Mouse (Mus musculus): Measurements from ENCODE around the gene B3galt2.

DNA sequence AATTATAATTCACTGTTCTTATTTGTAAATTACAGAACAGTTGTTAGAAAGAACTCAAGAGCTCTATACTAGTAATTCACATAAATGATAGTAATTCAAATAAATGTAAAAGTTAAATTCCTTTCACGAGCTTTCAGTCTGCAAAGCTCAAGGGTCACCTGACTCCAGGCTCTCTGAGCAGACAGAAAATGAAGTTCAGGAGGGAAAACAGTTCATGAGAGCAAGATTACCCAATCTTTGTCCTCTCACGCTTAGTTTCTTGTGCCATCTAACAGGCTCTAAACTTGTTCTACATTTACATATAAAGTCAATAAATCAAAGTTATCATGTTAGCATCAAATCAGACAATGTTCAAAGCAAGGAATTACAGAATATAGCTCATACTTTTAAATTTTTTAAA, 31.6 kb upstream of the B3galt2 start:
- TF ChIP-seq CTCF (IDR thresholded peaks at IDR 0.05; ENCODE audit: insufficient read depth, low read depth, low read length) (no peak), POLR2A (IDR thresholded peaks at IDR 0.05; ENCODE audit: insufficient read depth, low read depth, low read length) (no peak)
